Mouse (Mus musculus) ovary, postnatal 10 days (tissue): Measurements from ENCODE around the gene Pik3c2g.
"Not testable (repeated sequence)": the region's sequence is repeated elsewhere in the genome, so short reads cannot be mapped to it uniquely, and the experiment has no call there.

Experiments
- DNase-seq: peaks from one replicate; pipeline ENCODE4 v3.0.0; 2022; ENCODE audit warnings: low spot score

Pik3c2g gene

DNA sequence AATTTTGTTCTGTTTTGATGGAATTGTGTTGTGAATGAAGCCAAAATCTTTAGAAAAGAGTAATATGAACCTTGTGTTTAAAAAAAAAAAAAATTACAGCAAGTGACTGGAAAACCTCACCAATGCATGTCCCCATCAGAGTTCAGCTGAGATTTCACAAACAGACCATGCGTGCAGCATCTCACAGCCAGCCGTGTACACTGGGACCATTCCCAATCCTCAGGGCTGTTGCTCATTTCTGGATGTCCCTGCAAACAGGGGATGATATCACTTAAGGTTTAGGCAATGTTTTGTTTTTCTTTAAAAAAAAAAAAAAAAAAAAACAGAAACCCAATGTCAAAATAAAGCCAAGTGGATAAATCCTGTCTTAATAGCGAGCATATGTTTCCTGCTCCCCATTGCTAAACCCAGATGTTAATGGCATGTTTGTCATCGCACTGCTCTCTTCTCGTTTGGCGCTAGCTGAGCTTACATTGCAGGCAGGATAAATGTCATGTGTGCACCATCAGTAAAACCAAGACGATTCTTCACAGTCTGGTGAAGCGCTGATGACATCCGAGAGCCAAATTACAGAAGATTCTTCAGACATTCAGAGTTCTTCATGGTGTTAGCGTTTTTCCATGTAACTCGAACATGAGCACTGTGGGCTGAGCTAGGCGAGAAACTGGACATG lies 322.1 kb downstream of the Pik3c2g start:
- DNase-seq: no peak

DNA sequence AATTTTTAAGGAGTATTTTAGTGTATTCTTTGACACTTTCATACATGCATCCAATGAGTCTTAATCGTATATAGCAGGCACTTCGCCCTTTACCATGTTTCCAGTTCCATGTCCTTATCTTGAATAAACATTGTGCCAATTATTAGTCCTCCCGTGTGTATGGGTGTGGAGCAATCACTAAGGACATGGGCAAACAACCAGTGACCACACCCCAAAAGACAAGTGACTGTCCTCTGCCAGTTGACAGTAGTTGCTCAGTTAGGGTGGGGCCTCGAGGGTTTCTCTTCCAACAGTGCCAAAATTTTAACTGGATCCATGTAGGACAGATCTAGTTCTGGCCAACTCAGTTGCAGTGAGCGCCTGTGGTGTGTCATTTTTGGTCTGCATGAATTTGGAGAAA lies 341.7 kb downstream of the Pik3c2g start:
- no peak for DNase-seq

DNA sequence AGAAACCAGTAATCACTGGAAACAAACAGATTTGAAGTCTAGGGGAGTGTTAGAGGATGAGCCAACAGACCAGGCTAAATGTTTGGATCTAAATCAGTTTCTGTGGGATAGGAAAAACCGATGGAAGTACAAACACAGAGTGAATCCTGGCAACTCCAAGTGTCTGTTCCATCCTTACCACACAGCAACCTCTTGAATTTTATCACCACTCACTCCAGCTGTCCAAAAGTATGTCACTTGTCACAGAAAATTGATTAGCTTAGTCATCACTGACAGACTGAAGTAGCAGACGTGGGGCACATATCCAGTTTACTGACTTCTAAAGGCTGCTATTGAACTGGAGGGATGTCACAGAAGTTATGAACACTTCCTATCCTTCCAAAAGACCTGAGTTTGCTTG lies 347.8 kb downstream of the Pik3c2g start:
- DNase-seq: no peak

DNA sequence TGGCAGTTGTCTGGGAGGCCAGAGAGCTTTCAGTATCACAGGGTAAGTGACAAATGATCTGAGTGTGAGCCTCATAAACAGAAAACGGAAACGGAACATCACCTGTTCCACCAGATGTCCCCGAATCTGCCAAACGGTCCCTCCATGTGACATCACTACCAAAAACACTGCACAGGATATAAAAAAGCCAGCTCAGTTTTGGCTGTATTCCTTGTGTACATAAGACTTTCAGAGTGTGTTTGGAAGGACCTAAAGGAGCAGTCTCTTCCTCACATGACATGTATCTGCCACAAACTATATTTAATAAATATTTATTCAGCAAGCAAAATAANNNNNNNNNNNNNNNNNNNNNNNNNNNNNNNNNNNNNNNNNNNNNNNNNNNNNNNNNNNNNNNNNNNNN lies 350.6 kb downstream of the Pik3c2g start:
- DNase-seq: not testable (repeated sequence)

DNA sequence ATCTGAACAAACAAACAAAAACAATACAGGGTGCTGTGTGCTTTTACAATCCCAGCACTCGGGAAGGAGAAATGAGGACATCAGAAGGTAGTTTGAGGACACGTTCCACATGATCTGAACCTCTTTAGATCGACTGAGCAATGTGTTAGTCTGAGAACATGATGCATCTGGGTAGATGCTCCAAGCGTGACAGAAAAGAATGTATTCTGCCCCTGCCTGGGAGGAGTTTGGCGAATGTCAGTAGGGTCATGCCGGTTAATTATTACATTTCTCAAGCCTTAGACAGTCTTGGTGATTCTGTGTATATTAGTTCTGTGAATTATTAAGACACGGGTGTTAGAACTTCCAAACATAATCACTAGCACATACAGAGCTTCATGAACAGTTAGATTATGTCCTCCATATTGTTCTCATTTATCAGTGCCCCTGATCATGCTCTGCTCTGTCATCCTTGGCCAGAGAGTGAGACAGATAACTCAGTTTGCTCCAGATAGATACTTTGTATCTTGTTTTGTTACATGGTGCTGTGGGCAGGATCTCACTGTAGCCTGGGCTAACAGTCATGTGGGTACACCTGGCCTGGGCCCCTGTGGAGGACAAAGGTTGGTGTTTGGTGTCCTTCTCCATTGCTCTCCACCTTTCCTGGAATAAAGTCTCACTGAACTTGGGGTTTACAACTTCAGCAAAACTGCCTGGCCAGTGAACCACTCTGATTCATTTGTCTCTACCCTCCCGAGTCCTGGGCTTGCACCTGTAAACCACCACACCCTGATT lies 360.3 kb downstream of the Pik3c2g start:
- DNase-seq: no peak

DNA sequence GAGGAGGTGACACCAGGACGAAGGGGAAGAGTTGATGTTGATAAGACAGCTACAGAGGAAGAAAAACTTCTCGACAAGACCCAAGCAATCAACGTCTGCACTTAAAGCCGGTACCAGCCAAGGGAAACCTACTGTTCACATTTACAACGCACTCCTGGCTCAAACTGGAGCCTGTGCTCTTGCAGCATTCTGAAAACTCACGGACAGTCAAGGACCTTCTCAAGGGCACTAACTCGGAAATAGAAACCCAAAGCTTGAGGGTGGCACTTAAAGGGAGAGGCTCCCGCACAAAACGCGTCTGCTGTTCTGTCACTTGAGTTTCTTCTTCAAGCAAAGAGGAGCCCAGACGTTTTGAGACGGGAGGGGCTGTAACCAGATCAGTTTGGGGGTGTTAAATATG lies 366.6 kb downstream of the Pik3c2g start:
- no peak for DNase-seq

DNA sequence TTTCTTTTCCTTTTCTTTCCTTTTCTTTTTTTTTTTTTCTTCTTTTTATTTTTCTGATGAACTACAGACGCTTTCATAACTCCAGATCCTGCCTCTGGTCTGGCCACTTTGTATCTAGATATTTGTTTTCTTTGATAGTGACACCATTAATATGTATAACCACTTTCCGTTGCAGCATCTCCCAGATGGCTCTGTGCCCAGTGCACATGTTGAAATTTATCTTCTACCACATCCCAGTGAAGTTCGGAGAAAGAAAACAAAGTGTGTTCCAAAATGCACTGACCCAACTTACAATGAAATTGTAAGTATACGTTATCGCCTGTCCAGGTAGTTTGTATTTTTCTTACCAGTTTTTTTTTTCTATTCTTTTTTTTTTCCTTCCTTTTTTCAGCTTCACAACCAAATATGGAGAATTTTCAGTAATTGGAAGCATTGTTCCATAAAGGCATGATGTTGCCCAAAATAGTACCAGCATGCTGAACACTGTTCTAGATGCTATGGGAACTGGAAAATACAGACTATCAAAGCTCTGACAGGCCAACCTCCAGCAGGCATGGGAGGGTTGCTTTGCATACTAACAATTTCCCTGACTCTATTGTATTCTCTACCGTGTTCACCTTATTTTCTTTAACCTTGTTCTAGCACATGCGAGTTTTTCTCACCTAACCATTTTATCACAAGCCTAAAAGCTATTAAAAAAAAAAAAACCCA lies 370.7 kb downstream of the Pik3c2g start:
- DNase-seq: no peak

DNA sequence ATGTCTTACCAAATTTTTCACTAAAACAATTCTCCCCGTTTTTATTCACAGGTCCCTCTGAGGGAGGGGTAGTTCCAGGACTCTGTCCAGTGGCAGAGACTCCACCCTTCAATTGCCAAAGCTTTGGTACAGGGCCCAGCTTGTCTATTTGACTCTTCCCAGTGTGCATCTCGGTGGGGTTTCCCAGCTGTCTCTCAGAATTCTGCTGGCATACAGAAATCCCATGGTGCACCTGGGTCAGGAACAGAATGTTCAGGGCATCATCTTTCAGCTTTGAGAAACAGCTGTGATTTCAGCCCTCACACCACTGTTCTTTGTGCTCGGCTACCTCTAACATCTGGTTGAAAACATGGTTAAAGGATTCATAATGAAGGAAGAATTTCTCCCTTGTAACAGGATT lies 376.8 kb downstream of the Pik3c2g start:
- DNase-seq: no peak

DNA sequence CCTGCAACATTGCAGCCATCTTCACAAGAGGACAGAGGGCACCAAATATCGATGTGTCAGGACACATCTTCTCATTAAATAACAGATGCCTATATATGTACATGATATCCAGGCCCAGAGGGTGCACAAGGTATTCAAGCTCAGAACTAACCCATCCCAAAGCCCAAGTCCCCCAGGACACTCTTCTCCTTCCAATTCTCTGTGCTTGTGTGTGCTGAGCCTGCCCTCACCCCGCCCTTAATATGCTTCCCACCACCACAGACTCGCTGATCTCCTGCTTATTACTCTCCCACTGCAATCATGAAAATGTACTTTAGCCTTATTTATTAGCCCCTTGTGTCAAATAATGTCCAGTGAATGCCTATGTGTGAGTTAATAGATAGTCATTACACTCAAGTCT lies 377.9 kb downstream of the Pik3c2g start:
- no peak for DNase-seq

DNA sequence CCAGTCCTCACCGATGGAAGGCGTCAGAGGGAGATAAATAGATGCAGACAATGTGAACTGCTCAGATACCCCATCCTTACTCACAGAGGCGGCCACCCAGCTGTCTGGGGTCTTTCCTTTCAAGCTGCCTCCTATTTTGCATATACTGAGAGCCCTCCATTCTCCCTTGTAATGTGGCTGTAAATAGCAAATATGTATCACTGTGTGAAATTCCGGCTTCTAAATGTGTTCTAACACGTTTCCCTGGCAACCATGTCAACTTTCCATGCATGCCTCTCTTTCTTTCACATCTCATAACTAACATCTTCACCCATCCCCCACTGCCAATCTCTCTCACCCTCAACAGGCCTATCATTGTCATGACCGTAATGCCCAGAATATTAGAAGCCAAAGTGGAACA lies 379.7 kb downstream of the Pik3c2g start:
- DNase-seq: no peak

DNA sequence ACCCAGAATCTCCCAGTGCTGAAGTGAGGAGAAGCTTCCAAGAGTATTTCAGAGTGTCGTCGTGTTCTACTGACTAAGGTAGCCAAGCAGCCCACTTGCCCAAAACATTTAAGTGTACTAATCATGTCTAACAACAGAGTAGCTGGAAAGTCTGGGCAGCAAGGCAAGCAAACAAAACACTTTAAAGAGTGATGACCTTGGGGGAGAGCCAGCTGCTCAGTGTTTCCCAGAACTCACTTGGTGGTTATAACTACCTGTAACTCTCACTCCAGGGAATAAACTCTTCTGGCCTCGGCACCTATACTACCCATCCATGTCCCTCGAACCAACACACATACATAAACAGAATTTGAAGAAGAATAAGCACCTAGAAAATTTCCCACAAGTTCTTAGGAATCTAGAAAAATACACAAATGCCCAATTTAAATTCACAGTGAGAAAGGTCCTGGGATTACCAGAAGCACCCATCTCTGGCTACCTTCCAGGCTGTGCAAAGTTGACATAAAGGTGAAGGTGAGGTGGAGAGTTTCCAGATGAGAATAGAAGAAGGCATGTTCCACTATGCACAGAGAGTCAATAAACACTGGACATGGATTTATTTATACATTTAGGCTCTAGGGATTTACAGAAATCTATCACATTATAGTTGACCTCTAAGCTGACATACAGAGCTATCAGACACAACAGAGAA lies 384.7 kb downstream of the Pik3c2g start:
- DNase-seq: no peak

DNA sequence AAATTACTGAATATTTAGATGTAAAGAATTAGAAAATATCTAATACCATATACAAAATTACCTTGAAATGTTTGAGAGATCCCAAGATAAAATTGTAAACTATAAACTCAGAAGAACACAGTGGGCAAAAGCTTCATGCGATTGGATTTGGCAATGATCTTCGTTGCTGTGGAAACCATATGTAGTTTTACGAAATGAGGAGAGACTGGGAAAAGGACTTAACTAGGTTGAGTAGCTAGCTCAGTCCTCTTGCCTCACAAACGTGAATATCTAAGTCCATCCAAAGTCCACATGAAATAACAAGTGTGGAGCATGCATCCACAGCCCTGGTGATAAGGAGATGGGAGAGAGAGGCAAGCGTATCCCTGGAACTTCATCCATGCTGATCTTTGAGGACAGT lies 387.6 kb downstream of the Pik3c2g start:
- DNase-seq: no peak

DNA sequence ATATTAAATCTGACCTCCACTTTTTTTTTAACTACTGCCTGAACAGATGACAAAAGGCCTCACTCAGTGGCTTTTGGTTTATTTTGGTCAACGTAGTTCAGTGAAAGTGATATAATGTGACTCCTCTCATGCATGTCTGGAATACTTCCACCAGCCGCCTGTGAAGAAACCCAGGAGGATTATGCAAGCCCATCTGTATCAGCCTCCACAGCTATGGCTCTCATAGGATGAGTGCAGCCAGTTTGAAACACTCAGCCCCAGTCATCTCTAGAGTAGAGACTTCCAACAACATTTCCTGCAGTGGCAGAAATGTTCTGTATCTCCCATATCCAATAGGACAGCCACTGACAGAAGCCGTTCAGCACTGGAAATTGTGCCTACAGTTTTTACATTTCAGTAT lies 391.1 kb downstream of the Pik3c2g start:
- no peak for DNase-seq

DNA sequence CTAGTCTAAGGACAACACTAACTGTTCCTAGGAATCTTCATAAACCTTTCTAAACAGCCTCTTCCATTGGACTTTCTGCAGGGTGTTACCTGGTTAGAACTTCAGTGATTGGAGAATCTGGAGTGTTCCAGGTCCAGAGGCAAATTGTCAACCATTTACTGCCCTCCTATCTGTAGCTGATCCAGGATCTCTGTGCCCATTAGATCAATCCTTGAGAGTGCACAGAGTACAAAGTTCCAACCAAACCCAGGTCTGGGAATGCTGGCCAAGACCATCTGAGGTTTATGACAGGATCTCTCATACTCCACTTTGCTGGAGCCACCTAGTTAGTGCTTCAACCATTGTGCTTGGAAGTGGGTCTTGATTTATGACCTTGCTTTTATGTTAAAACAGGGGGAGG lies 394.0 kb downstream of the Pik3c2g start:
- DNase-seq: no peak

DNA sequence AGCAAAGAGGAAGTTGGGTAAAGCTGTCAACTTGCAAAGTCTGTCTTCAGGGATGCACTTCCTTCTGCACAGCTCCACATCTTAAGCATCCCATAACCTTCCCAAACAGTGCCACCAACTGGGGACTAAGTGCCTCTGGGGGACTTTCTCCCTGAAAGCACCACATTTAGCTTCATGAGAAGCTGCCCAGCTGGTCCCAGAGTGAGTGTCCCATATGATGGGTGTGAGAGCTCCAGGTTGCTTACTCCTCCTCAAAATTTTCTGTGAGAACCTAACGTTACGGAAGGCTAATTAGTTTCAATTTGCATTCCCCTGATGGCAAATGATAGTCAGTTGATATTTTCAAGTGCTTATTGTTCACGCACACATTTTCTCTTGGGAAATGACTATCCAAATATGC lies 397.0 kb downstream of the Pik3c2g start:
- no peak for DNase-seq

DNA sequence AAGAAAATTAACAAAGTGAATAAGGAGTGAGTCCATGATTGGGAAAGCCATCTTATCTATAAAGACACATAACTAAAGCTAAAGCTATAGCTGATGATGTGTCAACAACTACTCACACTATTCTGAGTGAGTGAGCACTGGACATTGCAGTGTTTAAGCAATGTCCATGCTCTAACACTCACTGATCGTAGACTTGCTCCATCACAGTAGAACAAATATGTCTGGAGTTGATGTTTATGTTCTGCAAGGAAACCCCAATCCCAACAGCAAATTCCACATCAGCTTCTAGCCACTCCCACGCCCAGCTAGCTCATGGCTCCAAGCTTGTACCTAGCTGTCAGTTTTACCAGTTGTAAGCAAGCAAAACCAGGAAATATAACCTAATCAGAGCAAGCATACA lies 399.5 kb downstream of the Pik3c2g start:
- DNase-seq: no peak

DNA sequence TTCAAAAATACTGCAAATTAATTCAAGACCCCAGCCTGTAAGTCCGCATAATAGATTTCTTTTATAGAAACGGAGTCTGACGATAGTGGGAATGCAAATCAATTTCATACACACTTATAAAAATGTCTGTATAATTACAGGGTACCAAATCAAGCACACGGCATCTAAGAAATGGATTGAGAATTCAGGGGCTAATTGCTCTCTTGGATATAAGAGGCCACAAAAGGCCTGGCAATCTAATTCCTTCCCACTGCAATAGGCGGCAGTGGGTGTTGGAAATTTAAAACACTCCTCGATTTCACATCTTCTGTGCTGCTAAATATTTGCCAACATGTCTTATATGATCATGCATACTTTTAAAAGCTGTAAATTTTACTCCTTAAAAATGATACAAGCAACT lies 402.1 kb downstream of the Pik3c2g start:
- no peak for DNase-seq

DNA sequence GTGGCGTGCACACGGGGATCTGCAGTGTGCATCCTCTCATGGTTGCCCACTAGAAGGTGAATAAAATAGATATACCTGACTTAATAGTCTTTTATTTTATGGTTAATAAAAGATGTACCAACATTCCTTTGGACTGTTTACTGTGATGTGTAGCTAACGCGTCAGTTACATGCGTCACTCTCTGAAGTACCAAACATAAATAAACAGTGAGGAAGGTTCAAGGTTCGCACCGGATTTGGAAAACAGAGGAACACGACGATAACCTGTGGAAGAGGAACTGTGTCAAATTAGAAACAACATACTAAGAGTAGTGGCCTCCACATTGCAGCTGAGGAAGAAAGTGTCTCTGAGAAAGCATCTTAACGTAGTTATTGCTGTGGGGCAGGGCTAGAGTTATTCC lies 402.6 kb downstream of the Pik3c2g start:
- no peak for DNase-seq

DNA sequence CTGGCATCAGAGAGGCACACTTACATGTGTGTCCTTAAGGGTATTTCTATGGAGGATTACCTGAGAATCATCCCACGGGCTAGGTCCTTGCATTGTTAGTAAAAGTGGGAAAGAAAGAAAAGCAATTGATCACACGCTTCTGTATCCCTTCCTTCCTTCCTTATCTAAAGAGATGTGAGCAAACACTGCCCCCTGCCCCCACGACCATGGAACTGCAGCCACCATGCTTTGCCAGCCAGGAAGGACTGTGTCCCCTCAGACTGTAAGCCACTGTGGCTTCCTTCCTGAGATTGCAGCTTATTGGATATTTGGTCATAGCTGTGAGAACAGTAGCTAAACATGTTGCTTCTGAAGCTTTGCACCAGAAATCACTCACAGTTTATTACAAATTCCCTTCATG lies 418.2 kb downstream of the Pik3c2g start:
- no peak for DNase-seq
